Mouse (Mus musculus) neural tube, embryonic 11.5 days (tissue): ENCODE data around the gene Slc6a5. TPM values are rescaled to one million over a fixed set of nuclear protein-coding genes. Genes with fewer than 3 reads are reported as not detected.

Experiments
- ATAC-seq: fragments of 200-750 bp; cut with Nextera tagmentation; 2 replicates; pipeline ENCODE4 v1.8.0; 2017; ENCODE audit warnings: moderate number of reproducible peaks, mild to moderate bottlenecking, moderate TSS enrichment, moderate library complexity; ENCODE audit not compliant: insufficient read depth, low FRiP score, low TSS enrichment
- DNase-seq: peaks from one replicate; pipeline ENCODE4 v3.0.0-alpha.2; 2015; ENCODE audit warnings: low spot score
- H3K27ac ChIP-seq: fragments of 300-500 bp; sonication (generic); 2 replicates; pipeline ENCODE4 v1.5.1; 2014; ENCODE audit warnings: low read depth, mild to moderate bottlenecking, low read length
- H3K27me3 ChIP-seq: fragments of 300-500 bp; sonication (generic); 2 replicates; pipeline ENCODE4 v1.6.1; 2014; ENCODE audit warnings: mild to moderate bottlenecking, low read length, mixed read lengths; ENCODE audit not compliant: control insufficient read depth, insufficient read depth
- H3K36me3 ChIP-seq: fragments of 300-500 bp; sonication (generic); 2 replicates; pipeline ENCODE4 v1.6.1; 2014; ENCODE audit warnings: mild to moderate bottlenecking, low read length, moderate library complexity, mixed read lengths; ENCODE audit not compliant: control insufficient read depth, insufficient read depth
- H3K4me1 ChIP-seq: fragments of 300-500 bp; sonication (generic); 2 replicates; pipeline ENCODE4 v1.6.1; 2014; ENCODE audit warnings: low read length, mixed read lengths; ENCODE audit not compliant: control insufficient read depth, insufficient read depth
- H3K4me2 ChIP-seq: fragments of 300-500 bp; sonication (generic); 2 replicates; pipeline ENCODE4 v1.6.1; 2014; ENCODE audit warnings: low read depth, mild to moderate bottlenecking, moderate library complexity
- H3K4me3 ChIP-seq: fragments of 300-500 bp; sonication (generic); 2 replicates; pipeline ENCODE4 v1.5.1; 2014; ENCODE audit warnings: low read depth, low read length
- H3K9ac ChIP-seq: fragments of 300-500 bp; sonication (generic); 2 replicates; pipeline ENCODE4 v1.6.1; 2014; ENCODE audit warnings: mild to moderate bottlenecking, low read length
- H3K9me3 ChIP-seq: fragments of 300-500 bp; sonication (generic); 2 replicates; pipeline ENCODE4 v1.6.1; 2016; ENCODE audit warnings: low read length; ENCODE audit not compliant: control insufficient read depth
- WGBS: fragments of 180-500 bp; shearing (Covaris S2); extraction: QIAGEN DNeasy Blood & Tissue Kit; methylation state at CpG from one replicate; pipeline ENCODE4 v1.1.7; 2014; 5-methylcytosine and 5-hydroxymethylcytosine counted together
- polyA plus RNA-seq: library from polyadenylated mRNA; unstranded; fragments of >200 nt; fragmentation: Nextera tagmentation; extraction: Ambion mirVana; gene quantifications from 2 replicates; pipeline ENCODE4 v1.2.1, GENCODE M21; 2014

Slc6a5 gene
- polyA plus RNA-seq, 1 experiment from 2014 or later, result 4.4 TPM

GRCm38 (mm10) chr7:49946691-49947090, 36.7 kb downstream of the Slc6a5 start:
- Histone ChIP-seq H3K27me3 (no peaks in the 10 kb centered on the region), H3K4me2 (no peak overlapping the region), H3K36me3 (no peaks in the 10 kb centered on the region), H3K4me1 (no peaks in the 10 kb centered on the region), H3K27ac (no peak overlapping the region), H3K9ac (no peak overlapping the region), H3K4me3 (no peak overlapping the region), H3K9me3 (no peaks in the 10 kb centered on the region)
- ATAC-seq, result no peak
- WGBS, result 92% methylated on average over 9 of the region's 9 CpGs
- no peak for DNase-seq

- DNase-seq, result no peak
Measured at GRCm38 (mm10) chr7:49953546-49954181, 43.7 kb downstream of the Slc6a5 start.

GRCm38 (mm10) chr7:49954834-49955233, 44.9 kb downstream of the Slc6a5 start:
- no peak overlapping the region for H3K27ac ChIP-seq
- H3K9me3 ChIP-seq, result no peaks in the 10 kb centered on the region
- H3K4me1 ChIP-seq, result no peaks in the 10 kb centered on the region
- DNase-seq (no peak), ATAC-seq (no peak)
- no peak overlapping the region for H3K4me2 ChIP-seq
- H3K9ac ChIP-seq, result no peak overlapping the region
- H3K4me3 ChIP-seq, result no peak overlapping the region
- no peaks in the 10 kb centered on the region for H3K27me3 ChIP-seq
- H3K36me3 ChIP-seq, result no peaks in the 10 kb centered on the region
- WGBS, result 67% methylated on average over 7 of the region's 7 CpGs

More at GRCm38 (mm10) chr7:49953546-49954181, 43.7 kb downstream of the Slc6a5 start:
- Histone ChIP-seq H3K4me3 (no peak overlapping the region), H3K4me2 (no peak overlapping the region), H3K9me3 (no peaks in the 10 kb centered on the region), H3K27me3 (no peaks in the 10 kb centered on the region), H3K27ac (no peak overlapping the region), H3K4me1 (no peaks in the 10 kb centered on the region), H3K36me3 (no peaks in the 10 kb centered on the region), H3K9ac (no peak overlapping the region)
- 55% methylated on average over 4 of the region's 4 CpGs for WGBS
- ATAC-seq, result no peak

- Histone ChIP-seq H3K4me1 (no peaks in the 10 kb centered on the region), H3K4me2 (no peak overlapping the region), H3K27me3 (no peaks in the 10 kb centered on the region), H3K36me3 (no peaks in the 10 kb centered on the region), H3K9me3 (no peaks in the 10 kb centered on the region), H3K4me3 (no peak overlapping the region), H3K9ac (no peak overlapping the region), H3K27ac (no peak overlapping the region)
- DNase-seq (no peak), ATAC-seq (no peak)
- 51% methylated on average over 3 of the region's 3 CpGs for WGBS
Measured at GRCm38 (mm10) chr7:49957142-49957541, 47.2 kb downstream of the Slc6a5 start.

GRCm38 (mm10) chr7:49963764-49964163, 53.8 kb downstream of the Slc6a5 start:
- Histone ChIP-seq H3K4me3 (no peak overlapping the region), H3K27me3 (no peaks in the 10 kb centered on the region), H3K9ac (no peak overlapping the region), H3K4me1 (no peaks in the 10 kb centered on the region), H3K4me2 (no peak overlapping the region), H3K27ac (no peak overlapping the region), H3K9me3 (no peaks in the 10 kb centered on the region), H3K36me3 (no peaks in the 10 kb centered on the region)
- DNase-seq (no peak), ATAC-seq (no peak; the same call in 1 of the 2 replicates)
- 73% methylated on average over 2 of the region's 2 CpGs for WGBS

GRCm38 (mm10) chr7:49969516-49969915, 59.6 kb downstream of the Slc6a5 start:
- H3K9ac ChIP-seq, result no peak overlapping the region
- no peaks in the 10 kb centered on the region for H3K4me1 ChIP-seq
- DNase-seq (no peak), ATAC-seq (no peak)
- H3K27ac ChIP-seq, result no peak overlapping the region
- H3K27me3 ChIP-seq, result peaks cover 9% of the 10 kb centered on the region
- 41% methylated on average over 4 of the region's 4 CpGs for WGBS
- no peak overlapping the region for H3K4me3 ChIP-seq
- H3K9me3 ChIP-seq, result no peaks in the 10 kb centered on the region
- no peak overlapping the region for H3K4me2 ChIP-seq
- H3K36me3 ChIP-seq, result no peaks in the 10 kb centered on the region

GRCm38 (mm10) chr7:49974841-49975440, 65.0 kb downstream of the Slc6a5 start, which contains the start of gene Nell1:
Gene Nell1, plus strand, starts transcription at chr7:49974864.
- Histone ChIP-seq H3K27me3 (peaks cover 36% of the 10 kb centered on the region), H3K27ac (no peak within 1 kb of the TSS)
- ATAC-seq, result peak; percentile 61

GRCm38 (mm10) chr7:49975441-49976121, 65.6 kb downstream of the Slc6a5 start:
- ATAC-seq, result peak; percentile 32; the same call in 1 of the 2 replicates
- Histone ChIP-seq H3K9ac (peak overlapping the region; percentile 44), H3K27me3 (peaks cover 36% of the 10 kb centered on the region), H3K36me3 (no peaks in the 10 kb centered on the region), H3K4me3 (peak overlapping the region; percentile 47), H3K4me1 (peaks cover 8% of the 10 kb centered on the region; the same call in 1 of the 2 replicates), H3K4me2 (peak overlapping the region; percentile 95), H3K9me3 (no peaks in the 10 kb centered on the region), H3K27ac (no peak overlapping the region)
- DNase-seq, result peak; percentile 55
- WGBS, result 1% methylated on average over 40 of the region's 40 CpGs

More at GRCm38 (mm10) chr7:49974841-49975440, 65.0 kb downstream of the Slc6a5 start, which contains the start of gene Nell1:
- Histone ChIP-seq H3K9ac (peak within 1 kb of the TSS; percentile 44), H3K4me3 (peak within 1 kb of the TSS; percentile 47), H3K4me1 (peaks cover 8% of the 10 kb centered on the region; the same call in 1 of the 2 replicates), H3K4me2 (peak within 1 kb of the TSS; percentile 95), H3K36me3 (no peaks in the 10 kb centered on the region), H3K9me3 (no peaks in the 10 kb centered on the region)
- peak; percentile 56 for DNase-seq
- WGBS, result under 1% methylated on average over 48 of the region's 52 CpGs
